Mouse (Mus musculus) liver, embryonic 15.5 days (tissue): ENCODE measurements around the gene Sertad3. TPM values are rescaled to one million over a fixed set of nuclear protein-coding genes. Genes with fewer than 3 reads are reported as not detected.

Experiments used
- ATAC-seq: fragments of 200-750 bp; cut with Nextera tagmentation; 2 replicates; pipeline ENCODE4 v1.8.0; 2017; ENCODE audit warnings: moderate number of reproducible peaks, mild to moderate bottlenecking, moderate library complexity; ENCODE audit not compliant: insufficient read depth
- H3K27ac ChIP-seq: fragments of 300-500 bp; sonication (generic); replicated peaks from 2 replicates; pipeline ENCODE4 v1.5.1; 2015; ENCODE audit warnings: mild to moderate bottlenecking, inconsistent platforms
- H3K27me3 ChIP-seq: fragments of 300-500 bp; sonication (generic); 2 replicates; pipeline ENCODE4 v1.6.1; 2015; ENCODE audit warnings: mild to moderate bottlenecking, inconsistent platforms
- H3K36me3 ChIP-seq: fragments of 300-500 bp; sonication (generic); replicated peaks from 2 replicates; pipeline ENCODE4 v1.6.1; 2015; ENCODE audit warnings: moderate library complexity, mild to moderate bottlenecking, inconsistent platforms
- H3K4me1 ChIP-seq: fragments of 300-500 bp; sonication (generic); replicated peaks from 2 replicates; pipeline ENCODE4 v1.6.1; 2015; ENCODE audit warnings: inconsistent platforms
- H3K4me2 ChIP-seq: fragments of 300-500 bp; sonication (generic); 2 replicates; pipeline ENCODE4 v1.6.1; 2015; ENCODE audit warnings: moderate library complexity, mild to moderate bottlenecking, inconsistent platforms
- H3K4me3 ChIP-seq: fragments of 300-500 bp; sonication (generic); replicated peaks from 2 replicates; pipeline ENCODE4 v1.5.1; 2015; ENCODE audit warnings: mild to moderate bottlenecking, inconsistent platforms
- H3K9ac ChIP-seq: fragments of 300-500 bp; sonication (generic); 2 replicates; pipeline ENCODE4 v1.6.1; 2015; ENCODE audit warnings: moderate library complexity, mild to moderate bottlenecking, inconsistent platforms
- H3K9me3 ChIP-seq: fragments of 300-500 bp; sonication (generic); replicated peaks from 2 replicates; pipeline ENCODE4 v1.6.1; 2016; ENCODE audit warnings: inconsistent platforms
- WGBS: fragments of 180-500 bp; shearing (Covaris S2); methylation state at CpG from one replicate; pipeline ENCODE4 v1.1.7; 2015; ENCODE audit warnings: mixed read lengths; ENCODE audit not compliant: insufficient replicate concordance; 5-methylcytosine and 5-hydroxymethylcytosine counted together
- polyA plus RNA-seq: library from polyadenylated mRNA; unstranded; fragments of >200 nt; fragmentation: Nextera tagmentation; extraction: Ambion mirVana; gene quantifications from 2 replicates; pipeline ENCODE4 v1.2.1, GENCODE M21; 2015

Gene Sertad3
- polyA plus RNA-seq, 1 experiment from 2014 or later: 35.6 TPM

GRCm38 (mm10) chr7:27447419-27448286, 25.9 kb upstream of the Sertad3 start, which contains the start of the genes Sptbn4 and Blvrb:
Gene Sptbn4 (minus strand): TSS chr7:27447686.
Gene Blvrb (plus strand): TSS chr7:27447978.
- H3K4me2 ChIP-seq: peak within 1 kb of the TSS; percentile 90
- peak within 1 kb of the TSS; percentile 97 for H3K27ac ChIP-seq
- H3K9ac ChIP-seq: peak within 1 kb of the TSS; percentile 93
- WGBS: 1% methylated on average over 54 of the region's 54 CpGs
- ATAC-seq: peak; percentile 78
- peak within 1 kb of the TSS; percentile 80 for H3K4me3 ChIP-seq
- H3K36me3 ChIP-seq: peaks cover 27% of the 10 kb centered on the region
- no peaks in the 10 kb centered on the region for H3K9me3 ChIP-seq
- peaks cover 46% of the 10 kb centered on the region for H3K27me3 ChIP-seq
- peaks cover 54% of the 10 kb centered on the region for H3K4me1 ChIP-seq

- Histone ChIP-seq H3K4me2 (peak overlapping the region; percentile 77), H3K4me1 (peaks cover 64% of the 10 kb centered on the region), H3K27me3 (peaks cover 38% of the 10 kb centered on the region), H3K9ac (peak overlapping the region; percentile 93), H3K4me3 (peak overlapping the region; percentile 80), H3K36me3 (peaks cover 37% of the 10 kb centered on the region), H3K9me3 (no peaks in the 10 kb centered on the region), H3K27ac (peak overlapping the region; percentile 97)
- ATAC-seq: peak; percentile 78
- 16% methylated on average over 15 of the region's 15 CpGs for WGBS
Measured at GRCm38 (mm10) chr7:27448421-27449206, 25.0 kb upstream of the Sertad3 start.

GRCm38 (mm10) chr7:27449256-27449862, 24.2 kb upstream of the Sertad3 start:
- Histone ChIP-seq H3K4me1 (peaks cover 72% of the 10 kb centered on the region), H3K36me3 (peaks cover 44% of the 10 kb centered on the region), H3K27me3 (peaks cover 31% of the 10 kb centered on the region), H3K27ac (peak overlapping the region; percentile 97), H3K9ac (peak overlapping the region; percentile 93), H3K4me2 (peak overlapping the region; percentile 77), H3K4me3 (peak overlapping the region; percentile 80), H3K9me3 (no peaks in the 10 kb centered on the region)
- ATAC-seq: peak; percentile 24; the same call in 1 of the 2 replicates
- 23% methylated on average over 10 of the region's 10 CpGs for whole genome bisulfite sequencing

GRCm38 (mm10) chr7:27451359-27451758, 22.2 kb upstream of the Sertad3 start:
- peaks cover 84% of the 10 kb centered on the region for H3K4me1 ChIP-seq
- ATAC-seq: no peak
- peak overlapping the region; percentile 97 for H3K27ac ChIP-seq
- peaks cover 64% of the 10 kb centered on the region for H3K36me3 ChIP-seq
- H3K4me2 ChIP-seq: peak overlapping the region; percentile 77
- no peaks in the 10 kb centered on the region for H3K9me3 ChIP-seq
- peak overlapping the region; percentile 12; the same call in 1 of the 2 replicates for H3K9ac ChIP-seq
- peak overlapping the region; percentile 80 for H3K4me3 ChIP-seq
- peaks cover 11% of the 10 kb centered on the region for H3K27me3 ChIP-seq
- 75% methylated on average over 2 of the region's 2 CpGs for WGBS

- no peak for ATAC-seq
- Histone ChIP-seq H3K36me3 (peaks cover 74% of the 10 kb centered on the region), H3K9me3 (no peaks in the 10 kb centered on the region), H3K4me3 (peak overlapping the region; percentile 80), H3K27me3 (peaks cover 2% of the 10 kb centered on the region), H3K27ac (peak overlapping the region; percentile 86), H3K9ac (peak overlapping the region; percentile 41), H3K4me1 (peaks cover 82% of the 10 kb centered on the region), H3K4me2 (peak overlapping the region; percentile 77)
- WGBS: 62% methylated on average over 13 of the region's 13 CpGs
Measured at GRCm38 (mm10) chr7:27452206-27452770, 21.3 kb upstream of the Sertad3 start.

GRCm38 (mm10) chr7:27454461-27455121, 19.0 kb upstream of the Sertad3 start:
- H3K27me3 ChIP-seq: no peaks in the 10 kb centered on the region
- H3K9ac ChIP-seq: 0 out of 2 replicates have a peak overlapping the region, but pooled peaks have one; percentile 16
- peak; percentile 62 for ATAC-seq
- peak overlapping the region; percentile 86 for H3K27ac ChIP-seq
- H3K9me3 ChIP-seq: no peaks in the 10 kb centered on the region
- H3K36me3 ChIP-seq: peaks cover 96% of the 10 kb centered on the region
- peak overlapping the region; percentile 77 for H3K4me2 ChIP-seq
- H3K4me3 ChIP-seq: peak overlapping the region; percentile 35
- H3K4me1 ChIP-seq: peaks cover 96% of the 10 kb centered on the region
- 21% methylated on average over 10 of the region's 10 CpGs for WGBS

GRCm38 (mm10) chr7:27455273-27455672, 18.3 kb upstream of the Sertad3 start:
- Histone ChIP-seq H3K27me3 (no peaks in the 10 kb centered on the region), H3K4me2 (no peak overlapping the region; the same call in 1 of the 2 replicates), H3K27ac (peak overlapping the region; percentile 86), H3K9me3 (no peaks in the 10 kb centered on the region), H3K4me1 (peaks cover 96% of the 10 kb centered on the region), H3K9ac (no peak overlapping the region), H3K4me3 (0 out of 2 replicates have a peak overlapping the region, but pooled peaks have one; percentile 35), H3K36me3 (peaks cover 96% of the 10 kb centered on the region)
- ATAC-seq: no peak
- WGBS: 75% methylated on average over 3 of the region's 3 CpGs

- Histone ChIP-seq H3K4me3 (no peak overlapping the region), H3K4me2 (peak overlapping the region; percentile 25), H3K9me3 (no peaks in the 10 kb centered on the region), H3K9ac (peak overlapping the region; percentile 12; the same call in 1 of the 2 replicates), H3K27me3 (no peaks in the 10 kb centered on the region), H3K4me1 (peaks cover 69% of the 10 kb centered on the region), H3K36me3 (peaks cover 100% of the 10 kb centered on the region), H3K27ac (peak overlapping the region; percentile 80)
- WGBS: 52% methylated on average over 4 of the region's 4 CpGs
- ATAC-seq: peak; percentile 41
Measured at GRCm38 (mm10) chr7:27458614-27459013, 15.0 kb upstream of the Sertad3 start.

GRCm38 (mm10) chr7:27459640-27460039, 13.9 kb upstream of the Sertad3 start:
- H3K27ac ChIP-seq: peak overlapping the region; percentile 80
- WGBS: 28% methylated on average over 5 of the region's 5 CpGs
- ATAC-seq: peak; percentile 30
- H3K36me3 ChIP-seq: peaks cover 100% of the 10 kb centered on the region
- H3K4me3 ChIP-seq: no peak overlapping the region
- H3K27me3 ChIP-seq: no peaks in the 10 kb centered on the region
- peaks cover 59% of the 10 kb centered on the region for H3K4me1 ChIP-seq
- H3K4me2 ChIP-seq: peak overlapping the region; percentile 25; the same call in 1 of the 2 replicates
- no peak overlapping the region for H3K9ac ChIP-seq
- H3K9me3 ChIP-seq: no peaks in the 10 kb centered on the region

- H3K36me3 ChIP-seq: peaks cover 100% of the 10 kb centered on the region
- peak overlapping the region; percentile 80; the same call in 1 of the 2 replicates for H3K27ac ChIP-seq
- H3K4me2 ChIP-seq: no peak overlapping the region
- ATAC-seq: no peak
- H3K9ac ChIP-seq: no peak overlapping the region
- H3K4me3 ChIP-seq: no peak overlapping the region
- no peaks in the 10 kb centered on the region for H3K9me3 ChIP-seq
- H3K4me1 ChIP-seq: peaks cover 50% of the 10 kb centered on the region
- H3K27me3 ChIP-seq: no peaks in the 10 kb centered on the region
- 60% methylated on average over 6 of the region's 6 CpGs for WGBS
Measured at GRCm38 (mm10) chr7:27460477-27460876, 13.1 kb upstream of the Sertad3 start.
